Mouse (Mus musculus) liver, embryonic 14.5 days (tissue): ENCODE data around the gene Nenf.

Source experiments
- CTCF ChIP-seq: IDR thresholded peaks from 2 replicates; pipeline ENCODE4 v1.5.1; 2016; ENCODE audit warnings: antibody characterized with exemption, low read depth, control low read depth
- EP300 ChIP-seq: IDR thresholded peaks from 2 replicates; pipeline ENCODE4 v1.6.1; 2016; ENCODE audit warnings: antibody characterized with exemption, low read depth

GRCm38 (mm10) chr1:191325726-191326232 lies 7.8 kb upstream of the Nenf start, which contains the start of gene Tmem206:
- TF ChIP-seq CTCF: 0 out of 2 replicates have a peak, but pooled peaks have one; percentile 18
- no peak for TF ChIP-seq EP300
